Mouse (Mus musculus): ENCODE measurements around the gene Wsb1. TPM values are rescaled to one million over a fixed set of nuclear protein-coding genes. Genes with fewer than 3 reads are reported as not detected.
"Not testable (repeated sequence)": the region's sequence is repeated elsewhere in the genome, so short reads cannot be mapped to it uniquely, and the experiment has no call there.

Gene Wsb1
- polyA plus RNA-seq (2016; fragmentation: Nextera tagmentation; extraction: Ambion mirVana): 169 and 203 TPM in 2 replicates

DNA sequence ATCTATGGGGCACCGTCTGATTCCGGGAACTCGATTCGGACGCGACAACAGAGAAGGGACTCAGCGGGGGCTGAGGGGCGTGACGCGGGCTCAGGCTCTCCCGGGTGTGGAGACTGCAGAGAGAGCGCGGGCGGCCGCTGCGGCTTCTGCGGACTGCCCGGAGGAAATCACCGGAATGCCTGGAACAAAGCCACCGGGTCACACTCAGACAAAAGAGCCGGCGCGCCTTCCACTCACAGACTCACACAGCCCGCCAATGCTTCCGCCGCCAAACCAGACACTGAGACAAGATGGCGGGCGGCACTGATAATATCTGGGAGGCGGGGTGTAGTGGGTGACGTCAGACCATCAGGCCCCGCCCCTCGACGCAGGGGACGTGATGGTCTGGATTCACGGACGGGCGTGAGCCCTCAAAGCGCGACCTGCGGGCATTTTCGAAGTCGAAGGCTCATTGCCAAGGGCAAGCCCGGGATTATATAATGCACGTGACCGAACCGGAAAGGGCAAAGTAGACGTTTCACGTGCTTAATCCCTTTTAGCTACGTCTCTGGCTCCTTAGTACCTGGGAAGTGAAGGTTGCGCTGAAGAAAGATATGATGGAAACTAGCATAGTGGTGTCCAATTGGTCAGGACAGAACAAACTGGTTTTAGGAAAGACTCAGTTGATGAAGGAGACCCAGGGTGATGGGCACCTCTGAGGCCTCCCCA, at the start of gene Wsb1:
Gene Wsb1, minus strand, starts transcription at position 281 of the 708 bp plus-strand sequence.
- H3K4me3 ChIP-seq: peak within 1 kb of the TSS; percentile 97
- no peaks in the 10 kb centered on the region for H3K27me3 ChIP-seq (ENCODE audit: insufficient read depth, poor library complexity, severe bottlenecking)
- peaks cover 11% of the 10 kb centered on the region for H3K4me1 ChIP-seq
- peak within 1 kb of the TSS; percentile 98 for H3K27ac ChIP-seq
- 2% methylated on average over 50 of the region's 50 CpGs for WGBS
- peaks cover 21% of the 10 kb centered on the region for H3K36me3 ChIP-seq
- peak; percentile 95 for DNase-seq (ENCODE audit: low spot score)
- H3K9me3 ChIP-seq: no peaks in the 10 kb centered on the region

GRCm38 (mm10) chr11:79304245-79304644, 49.8 kb upstream of the Wsb1 start:
- H3K4me1 ChIP-seq: peaks cover 37% of the 10 kb centered on the region
- not testable (repeated sequence) for H3K4me3 ChIP-seq; H3K27me3 ChIP-seq (ENCODE audit: insufficient read depth, poor library complexity, severe bottlenecking); H3K9me3 ChIP-seq; H3K27ac ChIP-seq; H3K36me3 ChIP-seq; DNase-seq (ENCODE audit: low spot score)
- WGBS: 76% methylated on average over 4 of the region's 4 CpGs

DNA sequence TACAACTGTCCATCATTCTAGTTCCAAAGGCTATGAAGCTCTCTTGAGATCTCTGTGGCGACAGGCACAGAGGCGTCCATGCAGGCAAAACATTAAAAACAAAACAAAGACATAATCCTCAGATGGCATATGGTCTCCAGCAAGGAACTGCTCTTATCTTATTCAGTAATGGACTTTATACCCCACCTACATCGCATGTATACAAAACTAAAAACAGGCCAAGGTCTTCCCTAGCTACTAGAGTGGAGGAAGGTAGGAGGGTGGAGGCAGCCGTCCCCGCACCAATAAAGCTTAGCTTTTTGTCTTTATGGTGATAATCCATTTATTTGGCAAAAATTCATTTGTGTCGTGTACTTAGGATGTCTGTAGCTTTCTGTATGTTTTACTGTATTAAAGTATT, 48.6 kb upstream of the Wsb1 start:
- no peaks in the 10 kb centered on the region for H3K36me3 ChIP-seq
- no peaks in the 10 kb centered on the region for H3K27me3 ChIP-seq (ENCODE audit: insufficient read depth, poor library complexity, severe bottlenecking)
- no peak overlapping the region for H3K4me3 ChIP-seq
- H3K27ac ChIP-seq: no peak overlapping the region
- no peaks in the 10 kb centered on the region for H3K9me3 ChIP-seq
- no peak for DNase-seq (ENCODE audit: low spot score)
- WGBS: 83% methylated on average over 6 of the region's 6 CpGs
- H3K4me1 ChIP-seq: peaks cover 27% of the 10 kb centered on the region

GRCm38 (mm10) chr11:79299719-79300431, 45.4 kb upstream of the Wsb1 start:
- Histone ChIP-seq H3K27ac (no peak overlapping the region), H3K27me3 (ENCODE audit: insufficient read depth, poor library complexity, severe bottlenecking) (no peaks in the 10 kb centered on the region), H3K4me1 (no peaks in the 10 kb centered on the region), H3K36me3 (no peaks in the 10 kb centered on the region), H3K4me3 (no peak overlapping the region), H3K9me3 (no peaks in the 10 kb centered on the region)
- DNase-seq (ENCODE audit: low spot score): no peak
- WGBS: 65% methylated on average over 9 of the region's 9 CpGs

DNA sequence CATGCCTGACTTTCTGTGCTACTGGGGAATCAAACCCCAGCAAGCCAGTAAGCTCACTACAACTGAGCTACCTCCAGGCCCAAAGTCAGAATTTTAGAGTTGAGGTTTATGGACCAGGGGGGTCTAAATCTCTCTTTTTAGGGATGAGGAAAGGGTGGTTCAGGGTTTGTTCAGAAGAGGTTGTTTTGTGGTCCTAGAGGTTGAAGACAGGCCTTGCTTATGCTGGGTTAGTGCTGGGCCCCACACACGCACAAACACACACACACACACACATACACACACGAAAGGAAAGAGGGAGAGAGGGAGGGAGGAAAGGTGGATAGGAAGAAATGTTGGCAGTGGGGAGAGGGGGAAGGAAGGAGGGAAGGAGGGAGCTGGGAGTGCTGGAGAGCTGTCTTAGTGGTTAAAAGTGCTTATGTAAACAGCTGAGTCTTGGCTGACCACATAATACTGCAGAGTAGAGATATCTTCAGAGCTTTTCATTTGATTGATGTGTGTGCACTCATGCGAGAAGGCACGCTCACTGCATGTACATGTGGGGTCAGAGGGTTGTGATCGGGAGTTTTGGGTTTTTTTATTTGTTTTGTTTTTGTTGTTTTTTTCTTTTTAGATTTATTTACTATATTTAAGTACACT, 42.5 kb upstream of the Wsb1 start, which contains the start of gene Gm9964:
Gene Gm9964, minus strand, starts transcription at position 51 of the 636 bp plus-strand sequence.
- Histone ChIP-seq H3K9me3 (no peaks in the 10 kb centered on the region), H3K36me3 (no peaks in the 10 kb centered on the region), H3K27me3 (ENCODE audit: insufficient read depth, poor library complexity, severe bottlenecking) (no peaks in the 10 kb centered on the region), H3K27ac (no peak within 1 kb of the TSS), H3K4me3 (no peak within 1 kb of the TSS), H3K4me1 (no peaks in the 10 kb centered on the region; the same call in 1 of the 2 replicates)
- DNase-seq (ENCODE audit: low spot score): no peak
- WGBS: 85% methylated on average over 5 of the region's 5 CpGs

- Histone ChIP-seq H3K27ac (no peak overlapping the region), H3K36me3 (no peaks in the 10 kb centered on the region), H3K4me1 (no peaks in the 10 kb centered on the region; the same call in 1 of the 2 replicates), H3K4me3 (no peak overlapping the region), H3K9me3 (no peaks in the 10 kb centered on the region), H3K27me3 (ENCODE audit: insufficient read depth, poor library complexity, severe bottlenecking) (no peaks in the 10 kb centered on the region)
- no peak for DNase-seq (ENCODE audit: low spot score)
- WGBS: 29% methylated on average over 1 of the region's 1 CpGs
Measured at GRCm38 (mm10) chr11:79296167-79296566, 41.7 kb upstream of the Wsb1 start.

DNA sequence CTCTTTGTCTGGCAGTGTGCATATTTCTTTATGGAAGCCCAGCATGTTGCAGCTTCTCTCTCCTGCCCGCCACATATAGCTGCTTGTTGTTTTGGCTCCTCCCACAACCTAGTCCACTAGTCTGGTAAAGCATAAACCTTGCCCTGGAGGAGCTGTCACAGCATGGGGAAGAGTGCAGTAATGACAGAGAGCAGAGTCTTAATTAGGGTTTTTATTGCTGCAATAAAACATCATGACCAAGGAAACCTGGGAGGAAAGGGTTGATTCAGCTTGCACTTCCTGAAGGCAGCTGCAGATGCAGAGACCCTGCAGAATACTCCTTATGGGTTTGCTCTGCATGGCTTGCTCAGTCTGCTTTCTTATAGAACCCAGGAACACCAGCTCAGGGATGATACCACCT, 39.5 kb upstream of the Wsb1 start:
- no peak for DNase-seq (ENCODE audit: low spot score)
- H3K4me1 ChIP-seq: peaks cover 6% of the 10 kb centered on the region
- no peaks in the 10 kb centered on the region for H3K27me3 ChIP-seq (ENCODE audit: insufficient read depth, poor library complexity, severe bottlenecking)
- WGBS: 71% methylated on average over 1 of the region's 1 CpGs
- no peaks in the 10 kb centered on the region for H3K36me3 ChIP-seq
- no peak overlapping the region for H3K27ac ChIP-seq
- H3K9me3 ChIP-seq: no peaks in the 10 kb centered on the region
- H3K4me3 ChIP-seq: no peak overlapping the region

DNA sequence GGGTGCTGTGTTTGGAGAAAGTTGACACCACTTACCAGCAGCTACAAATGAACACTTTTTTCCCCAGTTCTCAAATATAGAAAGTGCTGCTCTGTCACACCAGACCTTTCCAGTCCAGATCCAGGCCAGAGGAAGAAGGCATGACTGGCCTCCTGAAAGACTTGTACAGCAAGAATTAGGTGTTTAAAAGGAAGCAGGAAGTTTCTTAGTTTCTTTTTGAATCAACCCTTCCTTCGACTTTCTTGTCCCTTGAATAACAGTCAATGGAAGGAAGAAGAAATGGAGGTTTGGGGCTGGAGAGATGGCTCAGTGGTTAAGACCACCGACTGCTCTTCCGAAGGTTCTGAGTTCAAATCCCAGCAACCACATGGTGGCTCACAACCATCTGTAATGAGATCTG, 38.6 kb upstream of the Wsb1 start:
- Histone ChIP-seq H3K4me3 (no peak overlapping the region), H3K27ac (no peak overlapping the region), H3K4me1 (peaks cover 15% of the 10 kb centered on the region), H3K27me3 (ENCODE audit: insufficient read depth, poor library complexity, severe bottlenecking) (no peaks in the 10 kb centered on the region), H3K36me3 (no peaks in the 10 kb centered on the region), H3K9me3 (no peaks in the 10 kb centered on the region)
- no peak for DNase-seq (ENCODE audit: low spot score)
- 87% methylated on average over 3 of the region's 3 CpGs for WGBS

DNA sequence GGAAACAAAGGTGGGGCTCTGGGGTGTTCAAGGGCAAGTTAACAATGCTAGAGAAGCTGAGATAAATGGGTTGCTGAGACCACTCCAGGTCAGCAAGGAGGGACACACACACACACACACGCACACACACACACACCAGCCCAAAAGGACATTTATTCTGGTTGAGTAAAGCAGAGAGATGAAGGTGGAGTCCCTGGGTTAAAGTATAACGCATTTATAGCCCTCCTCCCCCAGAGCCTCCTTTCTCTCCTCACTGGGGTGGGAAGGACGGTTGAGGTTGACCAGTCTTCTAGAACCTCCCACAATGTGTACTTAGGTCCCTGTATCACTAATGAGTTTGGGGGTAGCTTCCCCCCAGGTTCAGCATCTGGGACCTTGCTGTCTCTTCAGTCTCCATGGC, 37.7 kb upstream of the Wsb1 start:
- Histone ChIP-seq H3K27ac (no peak overlapping the region), H3K36me3 (no peaks in the 10 kb centered on the region), H3K4me1 (peaks cover 22% of the 10 kb centered on the region), H3K27me3 (ENCODE audit: insufficient read depth, poor library complexity, severe bottlenecking) (no peaks in the 10 kb centered on the region), H3K4me3 (no peak overlapping the region), H3K9me3 (no peaks in the 10 kb centered on the region)
- DNase-seq (ENCODE audit: low spot score): no peak
- WGBS: 89% methylated on average over 3 of the region's 3 CpGs

GRCm38 (mm10) chr11:79291651-79292050, 37.2 kb upstream of the Wsb1 start:
- WGBS: 63% methylated on average over 5 of the region's 5 CpGs
- H3K4me1 ChIP-seq: peaks cover 25% of the 10 kb centered on the region
- H3K9me3 ChIP-seq: no peaks in the 10 kb centered on the region
- no peaks in the 10 kb centered on the region for H3K27me3 ChIP-seq (ENCODE audit: insufficient read depth, poor library complexity, severe bottlenecking)
- no peak overlapping the region; the same call in 1 of the 2 replicates for H3K27ac ChIP-seq
- DNase-seq (ENCODE audit: low spot score): no peak
- H3K36me3 ChIP-seq: no peaks in the 10 kb centered on the region
- no peak overlapping the region for H3K4me3 ChIP-seq

DNA sequence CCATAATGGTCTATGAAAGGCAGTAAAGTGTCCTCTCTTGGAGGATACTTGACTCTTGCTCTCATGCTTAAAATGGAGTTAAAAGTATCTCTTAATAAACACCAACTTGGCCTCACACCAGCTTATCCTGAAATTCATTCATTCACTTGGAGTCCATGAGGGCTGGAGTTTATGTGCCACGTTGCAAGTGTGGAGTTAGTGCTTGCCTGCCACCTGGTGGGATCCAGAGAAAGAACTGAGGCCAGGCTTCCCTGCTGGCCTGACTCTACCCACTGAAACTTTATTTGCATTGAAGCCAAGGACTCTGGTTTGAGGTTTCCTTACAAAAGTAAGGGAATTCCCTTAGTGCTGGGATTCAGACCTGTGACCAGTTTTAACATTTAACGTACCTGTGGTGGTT, 36.0 kb upstream of the Wsb1 start:
- Histone ChIP-seq H3K36me3 (no peaks in the 10 kb centered on the region), H3K27me3 (ENCODE audit: insufficient read depth, poor library complexity, severe bottlenecking) (no peaks in the 10 kb centered on the region), H3K4me1 (peaks cover 34% of the 10 kb centered on the region), H3K9me3 (no peaks in the 10 kb centered on the region), H3K4me3 (no peak overlapping the region), H3K27ac (no peak overlapping the region)
- WGBS: 51% methylated on average over 2 of the region's 2 CpGs
- DNase-seq (ENCODE audit: low spot score): no peak

GRCm38 (mm10) chr11:79288913-79289640, 34.6 kb upstream of the Wsb1 start:
- DNase-seq (ENCODE audit: low spot score): no peak
- Histone ChIP-seq H3K27me3 (ENCODE audit: insufficient read depth, poor library complexity, severe bottlenecking) (no peaks in the 10 kb centered on the region), H3K9me3 (no peaks in the 10 kb centered on the region), H3K36me3 (no peaks in the 10 kb centered on the region), H3K27ac (peak overlapping the region; percentile 0; the same call in 1 of the 2 replicates), H3K4me3 (no peak overlapping the region), H3K4me1 (peaks cover 34% of the 10 kb centered on the region)
- 50% methylated on average over 5 of the region's 5 CpGs for WGBS
